Mouse (Mus musculus) megakaryocyte-erythroid progenitor cell, adult 5-6 weeks (primary cell): Measurements from ENCODE around the gene Mief2. TPM values are rescaled to one million over a fixed set of nuclear protein-coding genes. Genes with fewer than 3 reads are reported as not detected.

ENCODE experiments used
- ATAC-seq: replicated peaks from 2 replicates; pipeline ENCODE4 v1.8.0; 2016; ENCODE audit warnings: mild to moderate bottlenecking, inconsistent platforms; ENCODE audit not compliant: severe bottlenecking, poor library complexity, low FRiP score, low TSS enrichment
- total RNA-seq, 2 experiments: library from RNA; stranded (forward) in 1 of 2; stranded (reverse) in 1 of 2; fragments of 200-1000, 215-1000 nt in 1 of 2; fragments of >200 nt in 1 of 2; fragmentation: Nextera tagmentation in 1 of 2; gene quantifications; 2 replicates each; pipeline ENCODE4 v1.2.3; 2014 to 2017

Mief2 gene
- total RNA-seq, 2 experiments from 2014 or later: 3.8 to 4.7 TPM

GRCm38 (mm10) chr11:60774841-60775240 lies 46.6 kb downstream of the Mief2 start:
- ATAC-seq: 0 out of 2 replicates have a peak, but pooled peaks have one; percentile 16

DNA sequence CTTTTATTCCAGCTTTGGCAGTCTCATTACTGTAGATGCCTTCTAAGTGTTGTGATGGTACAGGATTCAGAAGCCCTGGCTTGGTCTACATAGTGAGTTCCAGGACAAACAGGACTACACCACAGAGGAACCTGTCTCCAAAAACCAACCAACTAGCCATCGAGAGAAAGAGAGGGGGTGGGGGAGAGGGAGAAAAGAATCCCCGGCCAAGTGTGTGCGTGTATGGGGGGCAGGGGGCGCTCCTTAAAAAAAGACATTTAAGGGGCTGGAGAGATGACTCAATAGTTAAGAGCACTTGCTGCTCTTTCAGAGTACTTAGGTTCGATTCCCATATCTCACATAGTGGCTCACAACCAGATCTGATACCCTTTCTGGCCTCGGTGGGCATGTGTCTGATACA lies 47.4 kb downstream of the Mief2 start:
- no peak for ATAC-seq

DNA sequence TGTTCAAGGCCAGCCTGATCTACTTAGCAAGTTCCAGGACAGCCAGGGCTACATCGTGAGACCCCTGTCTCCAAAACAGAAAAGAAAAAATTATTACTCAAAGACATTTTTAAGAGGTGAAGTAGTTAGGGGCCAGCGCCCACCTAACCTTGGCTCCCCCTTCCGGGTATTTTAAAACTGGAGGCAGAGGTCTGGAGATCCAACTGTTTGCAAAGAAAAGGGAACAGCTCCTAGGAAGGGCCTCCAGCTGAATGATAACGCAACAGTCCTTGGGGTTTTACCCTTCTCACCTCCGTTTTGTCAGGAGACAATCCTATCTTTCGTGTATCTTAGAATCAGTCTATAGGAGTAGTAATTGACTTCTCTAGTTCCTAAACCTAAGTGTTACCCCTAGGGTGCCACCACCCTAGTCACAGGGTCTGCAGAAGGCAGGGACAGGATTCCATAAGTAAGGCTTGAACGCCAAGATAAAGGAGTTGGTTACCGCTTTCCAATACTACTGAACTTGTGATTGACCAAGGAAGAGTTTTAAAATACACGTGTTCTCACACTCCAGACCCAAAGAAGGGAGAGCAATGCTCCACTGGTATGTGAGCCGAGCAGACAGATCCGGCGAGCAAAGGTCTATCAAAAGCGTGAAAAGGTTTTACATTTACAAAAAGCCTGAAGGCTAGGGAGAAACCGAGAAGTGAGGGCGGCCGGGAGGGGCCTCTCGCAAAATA lies 48.1 kb downstream of the Mief2 start:
- ATAC-seq: no peak

GRCm38 (mm10) chr11:60776829-60777740 lies 48.9 kb downstream of the Mief2 start, which contains the start of the genes Top3a and Smcr8:
Gene Top3a (minus strand): TSS chr11:60777365.
Gene Smcr8 (plus strand): TSS chr11:60777524.
- ATAC-seq: peak; percentile 93

GRCm38 (mm10) chr11:60777801-60778370 lies 49.7 kb downstream of the Mief2 start:
- ATAC-seq: no peak

GRCm38 (mm10) chr11:60779673-60780189 lies 51.5 kb downstream of the Mief2 start:
- no peak for ATAC-seq

Other genes starting within 250 kb of the Mief2 start
- gene Alkbh5, start 192.0 kb upstream of the Mief2 start, total RNA-seq (2014; fragmentation: Nextera tagmentation): 33.5 and 37.7 TPM in 2 replicates
- gene Alkbh5, start 192.0 kb upstream of the Mief2 start, total RNA-seq (2017): 25.4 and 28.1 TPM in 2 replicates
- gene Llgl1, start 28.7 kb upstream of the Mief2 start, total RNA-seq (2014; fragmentation: Nextera tagmentation): 20.1 and 21.7 TPM in 2 replicates
- gene Llgl1, start 28.7 kb upstream of the Mief2 start, total RNA-seq (2017): 3.8 and 8.0 TPM in 2 replicates
- 61.3 and 78.4 TPM in 2 replicates for gene Flii, start 1.1 kb upstream of the Mief2 start, total RNA-seq (2014; fragmentation: Nextera tagmentation)
- 85.0 and 105 TPM in 2 replicates for gene Flii, start 1.1 kb upstream of the Mief2 start, total RNA-seq (2017)
- gene Top3a, start 49.0 kb downstream of the Mief2 start, total RNA-seq (2014; fragmentation: Nextera tagmentation): 17.9 and 18.8 TPM in 2 replicates
- 19.8 and 24.8 TPM in 2 replicates for gene Top3a, start 49.0 kb downstream of the Mief2 start, total RNA-seq (2017)
- 18.5 and 21.5 TPM in 2 replicates for gene Smcr8, start 49.1 kb downstream of the Mief2 start, total RNA-seq (2014; fragmentation: Nextera tagmentation)
- gene Smcr8, start 49.1 kb downstream of the Mief2 start, total RNA-seq (2017): 11.7 and 11.9 TPM in 2 replicates
- gene Shmt1, start 83.3 kb downstream of the Mief2 start, total RNA-seq (2014; fragmentation: Nextera tagmentation): 9.1 and 11.9 TPM in 2 replicates
- gene Shmt1, start 83.3 kb downstream of the Mief2 start, total RNA-seq (2017): 29.1 and 73.7 TPM in 2 replicates
- gene Dhrs7b, start 102.2 kb downstream of the Mief2 start, total RNA-seq (2014; fragmentation: Nextera tagmentation): 18.5 and 19.1 TPM in 2 replicates
- gene Dhrs7b, start 102.2 kb downstream of the Mief2 start, total RNA-seq (2017): 15.4 and 27.2 TPM in 2 replicates
- gene Tmem11, start 150.9 kb downstream of the Mief2 start, total RNA-seq (2014; fragmentation: Nextera tagmentation): 33.3 and 41.4 TPM in 2 replicates
- 78.6 and 101 TPM in 2 replicates for gene Tmem11, start 150.9 kb downstream of the Mief2 start, total RNA-seq (2017)
- gene Natd1, start 186.4 kb downstream of the Mief2 start, total RNA-seq (2014; fragmentation: Nextera tagmentation): 5.8 and 9.2 TPM in 2 replicates
- 1.4 and 2.2 TPM in 2 replicates for gene Natd1, start 186.4 kb downstream of the Mief2 start, total RNA-seq (2017)
- 46.0 and 52.1 TPM in 2 replicates for gene Map2k3, start 203.6 kb downstream of the Mief2 start, total RNA-seq (2014; fragmentation: Nextera tagmentation)
- gene Map2k3, start 203.6 kb downstream of the Mief2 start, total RNA-seq (2017): 13.5 and 19.1 TPM in 2 replicates